Mouse (Mus musculus) myocyte (in vitro differentiated cells): ENCODE measurements around the gene Kif14.

Source experiments
- E2F4 ChIP-seq: IDR thresholded peaks from one replicate; pipeline ENCODE4 v1.6.1; 2011; ENCODE audit warnings: mild to moderate bottlenecking, control low read depth, moderate library complexity; ENCODE audit not compliant: insufficient read depth
- MAX ChIP-seq: IDR thresholded peaks from one replicate; pipeline ENCODE4 v1.6.1; 2011; ENCODE audit warnings: low read depth, mild to moderate bottlenecking, control low read depth
- POLR2A ChIP-seq: IDR thresholded peaks from one replicate; pipeline ENCODE4 v1.6.1; 2011; ENCODE audit warnings: low read depth, mild to moderate bottlenecking, control low read depth, moderate library complexity; ENCODE audit not compliant: insufficient read length
- SRF ChIP-seq: IDR thresholded peaks from one replicate; pipeline ENCODE4 v1.6.1; 2011; ENCODE audit warnings: low read depth; ENCODE audit not compliant: control insufficient read depth, insufficient read length
- TCF12 ChIP-seq: IDR thresholded peaks from one replicate; pipeline ENCODE4 v1.6.1; 2011; ENCODE audit warnings: mild to moderate bottlenecking, control low read depth; ENCODE audit not compliant: poor library complexity, insufficient read depth, severe bottlenecking
- USF1 ChIP-seq: IDR thresholded peaks from one replicate; pipeline ENCODE4 v1.6.1; 2011; ENCODE audit warnings: low read depth, mild to moderate bottlenecking, control low read depth, moderate library complexity

GRCm38 (mm10) chr1:136512317-136512716, 46.2 kb downstream of the Kif14 start:
- TF ChIP-seq SRF (no peak), POLR2A (no peak), MAX (no peak), E2F4 (no peak), TCF12 (no peak), USF1 (no peak)
